Mouse (Mus musculus): ENCODE results near the gene Hmcn2. TPM values are rescaled to one million over a fixed set of nuclear protein-coding genes. Genes with fewer than 3 reads are reported as not detected.

The Hmcn2 gene
- total RNA-seq, 2 experiments from 2014 or later = 21.6 to 36.8 TPM

GRCm38 (mm10) chr2:31318162-31318561, 3.9 kb downstream of the Hmcn2 start:
- intact Hi-C loops (cut with DNase I) = no loop called here
- DNase-seq = no peak
- Histone ChIP-seq H3K4me3 (peak overlapping the region; percentile 40), H3K27ac (peak overlapping the region; percentile 44)
- no peak for TF ChIP-seq CTCF (IDR thresholded peaks at IDR 0.05)

GRCm38 (mm10) chr2:31319200-31319599, 5.0 kb downstream of the Hmcn2 start:
- DNase-seq = no peak

GRCm38 (mm10) chr2:31327186-31327585, 13.0 kb downstream of the Hmcn2 start:
- no peak overlapping the region for H3K27ac ChIP-seq
- no peak for TF ChIP-seq CTCF (IDR thresholded peaks at IDR 0.05)
- no peak for DNase-seq
- H3K4me3 ChIP-seq = no peak overlapping the region
- intact Hi-C loops (cut with DNase I) = no loop called here

More at GRCm38 (mm10) chr2:31319200-31319599, 5.0 kb downstream of the Hmcn2 start:
- H3K27ac ChIP-seq = 0 out of 2 replicates have a peak overlapping the region, but pooled peaks have one; percentile 24
- H3K4me3 ChIP-seq = peak overlapping the region; percentile 40
- no peak for TF ChIP-seq CTCF (IDR thresholded peaks at IDR 0.05)
- intact Hi-C loops (cut with DNase I) = no loop called here

- intact Hi-C loops (cut with DNase I) = no loop called here
- TF ChIP-seq CTCF (IDR thresholded peaks at IDR 0.05) = no peak
- peak overlapping the region; percentile 1; the same call in 1 of the 2 replicates for H3K27ac ChIP-seq
- peak; percentile 44 for DNase-seq
- H3K4me3 ChIP-seq = no peak overlapping the region
These were observed 23.6 kb downstream of the Hmcn2 start for GRCm38 (mm10) chr2:31337706-31338330.

GRCm38 (mm10) chr2:31339826-31340225, 25.6 kb downstream of the Hmcn2 start:
- H3K4me3 ChIP-seq = no peak overlapping the region
- peak overlapping the region; percentile 59 for H3K27ac ChIP-seq
- intact Hi-C loops (cut with DNase I) = no loop called here
- TF ChIP-seq CTCF (IDR thresholded peaks at IDR 0.05) = no peak
- DNase-seq = peak; percentile 89

GRCm38 (mm10) chr2:31341726-31342535, 27.7 kb downstream of the Hmcn2 start:
- Histone ChIP-seq H3K27ac (no peak overlapping the region), H3K4me3 (no peak overlapping the region)
- TF ChIP-seq CTCF (IDR thresholded peaks at IDR 0.05) = no peak
- intact Hi-C loops (cut with DNase I) = no loop called here
- DNase-seq = peak; percentile 71

GRCm38 (mm10) chr2:31346096-31346495, 31.9 kb downstream of the Hmcn2 start:
- TF ChIP-seq CTCF (IDR thresholded peaks at IDR 0.05) = no peak
- peak; percentile 34 for DNase-seq
- H3K27ac ChIP-seq = no peak overlapping the region
- intact Hi-C loops (cut with DNase I) = no loop called here
- no peak overlapping the region for H3K4me3 ChIP-seq

GRCm38 (mm10) chr2:31348373-31348772, 34.2 kb downstream of the Hmcn2 start:
- no peak for TF ChIP-seq CTCF (IDR thresholded peaks at IDR 0.05)
- no peak overlapping the region for H3K4me3 ChIP-seq

GRCm38 (mm10) chr2:31348850-31349249, 34.6 kb downstream of the Hmcn2 start:
- DNase-seq = no peak
- Histone ChIP-seq H3K4me3 (no peak overlapping the region), H3K27ac (no peak overlapping the region)
- TF ChIP-seq CTCF (IDR thresholded peaks at IDR 0.05) = no peak
- intact Hi-C loops (cut with DNase I) = no loop called here

More at GRCm38 (mm10) chr2:31348373-31348772, 34.2 kb downstream of the Hmcn2 start:
- intact Hi-C loops (cut with DNase I) = no loop called here
- H3K27ac ChIP-seq = no peak overlapping the region
- DNase-seq = peak; percentile 68

- intact Hi-C loops (cut with DNase I) = no loop called here
- no peak for TF ChIP-seq CTCF (IDR thresholded peaks at IDR 0.05)
- no peak for DNase-seq
- Histone ChIP-seq H3K27ac (no peak overlapping the region), H3K4me3 (no peak overlapping the region)
These were observed 42.6 kb downstream of the Hmcn2 start for GRCm38 (mm10) chr2:31356771-31357170.

- no peak for DNase-seq
- Histone ChIP-seq H3K27ac (no peak overlapping the region), H3K4me3 (no peak overlapping the region)
- no peak for TF ChIP-seq CTCF (IDR thresholded peaks at IDR 0.05)
- intact Hi-C loops (cut with DNase I) = no loop called here
These were observed 45.1 kb downstream of the Hmcn2 start for GRCm38 (mm10) chr2:31359316-31359715.

- TF ChIP-seq CTCF (IDR thresholded peaks at IDR 0.05) = no peak
- DNase-seq = no peak
- intact Hi-C loops (cut with DNase I) = no loop called here
These were observed 53.0 kb downstream of the Hmcn2 start for GRCm38 (mm10) chr2:31367186-31367585.

GRCm38 (mm10) chr2:31371396-31371795, 57.2 kb downstream of the Hmcn2 start:
- no peak for TF ChIP-seq CTCF (IDR thresholded peaks at IDR 0.05)
- Histone ChIP-seq H3K4me3 (no peak overlapping the region), H3K27ac (peak overlapping the region; percentile 66)
- intact Hi-C loops (cut with DNase I) = no loop called here
- DNase-seq = peak; percentile 79

More at GRCm38 (mm10) chr2:31367186-31367585, 53.0 kb downstream of the Hmcn2 start:
- no peak overlapping the region for H3K27ac ChIP-seq
- no peak overlapping the region for H3K4me3 ChIP-seq
